Mouse (Mus musculus) cerebral cortex, adult 2 months (tissue): ENCODE measurements around the gene AI467606.

ENCODE experiments used
- WGBS: fragments of 180-500 bp; shearing (Covaris S2); methylation state at CpG from one replicate; pipeline ENCODE4 v1.1.7; 2018; 5-methylcytosine and 5-hydroxymethylcytosine counted together

The AI467606 gene

GRCm38 (mm10) chr7:127093914-127094313 is 2.8 kb downstream of the AI467606 start:
- WGBS: 82% methylated on average over 3 of the region's 3 CpGs

GRCm38 (mm10) chr7:127096456-127096855 is 5.3 kb downstream of the AI467606 start:
- 60% methylated on average over 7 of the region's 7 CpGs for WGBS

- WGBS: 88% methylated on average over 5 of the region's 5 CpGs
Measured at GRCm38 (mm10) chr7:127098521-127098920, 7.4 kb downstream of the AI467606 start.

- WGBS: 92% methylated on average over 4 of the region's 4 CpGs
Measured at GRCm38 (mm10) chr7:127098950-127099349, 7.8 kb downstream of the AI467606 start.

- WGBS: 91% methylated on average over 4 of the region's 4 CpGs
Measured at GRCm38 (mm10) chr7:127099528-127099927, 8.4 kb downstream of the AI467606 start.

- WGBS: 50% methylated on average over 2 of the region's 2 CpGs
Measured at GRCm38 (mm10) chr7:127101451-127102016, 10.4 kb downstream of the AI467606 start.

- 85% methylated on average over 6 of the region's 6 CpGs for WGBS
Measured at GRCm38 (mm10) chr7:127102148-127102547, 11.0 kb downstream of the AI467606 start.

GRCm38 (mm10) chr7:127103960-127104359 is 12.8 kb downstream of the AI467606 start:
- 59% methylated on average over 6 of the region's 6 CpGs for WGBS

GRCm38 (mm10) chr7:127104560-127105332 is 13.6 kb downstream of the AI467606 start:
- 15% methylated on average over 17 of the region's 17 CpGs for WGBS

- 69% methylated on average over 7 of the region's 7 CpGs for WGBS
Measured at GRCm38 (mm10) chr7:127105551-127105950, 14.4 kb downstream of the AI467606 start.

- WGBS: 32% methylated on average over 18 of the region's 18 CpGs
Measured at GRCm38 (mm10) chr7:127110239-127111007, 19.3 kb downstream of the AI467606 start.

GRCm38 (mm10) chr7:127111461-127111860 is 20.3 kb downstream of the AI467606 start:
- 42% methylated on average over 6 of the region's 6 CpGs for WGBS

- 48% methylated on average over 12 of the region's 12 CpGs for WGBS
Measured at GRCm38 (mm10) chr7:127112251-127112841, 21.2 kb downstream of the AI467606 start.

GRCm38 (mm10) chr7:127112921-127113597 is 21.9 kb downstream of the AI467606 start:
- WGBS: 36% methylated on average over 9 of the region's 9 CpGs

- 36% methylated on average over 12 of the region's 12 CpGs for WGBS
Measured at GRCm38 (mm10) chr7:127113614-127114259, 22.6 kb downstream of the AI467606 start.

- 82% methylated on average over 11 of the region's 11 CpGs for WGBS
Measured at GRCm38 (mm10) chr7:127114920-127115319, 23.8 kb downstream of the AI467606 start.

GRCm38 (mm10) chr7:127116331-127116935 is 25.3 kb downstream of the AI467606 start:
- WGBS: 36% methylated on average over 11 of the region's 11 CpGs

GRCm38 (mm10) chr7:127117948-127118347 is 26.8 kb downstream of the AI467606 start:
- 45% methylated on average over 5 of the region's 5 CpGs for WGBS

GRCm38 (mm10) chr7:127118671-127119445 is 27.7 kb downstream of the AI467606 start:
- WGBS: 75% methylated on average over 14 of the region's 14 CpGs
